Mouse (Mus musculus): ENCODE measurements around the gene Copg2. TPM values are rescaled to one million over a fixed set of nuclear protein-coding genes. Genes with fewer than 3 reads are reported as not detected.
"Not testable (repeated sequence)": the region's sequence is repeated elsewhere in the genome, so short reads cannot be mapped to it uniquely, and the experiment has no call there.

The Copg2 gene
- total RNA-seq, 2 experiments from 2014 or later = 37.7 to 42.7 TPM

GRCm38 (mm10) chr6:30849818-30850217 is 46.8 kb downstream of the Copg2 start:
- intact Hi-C loops (cut with DNase I) = no loop called here
- no peak for DNase-seq (ENCODE audit: low spot score)

DNA sequence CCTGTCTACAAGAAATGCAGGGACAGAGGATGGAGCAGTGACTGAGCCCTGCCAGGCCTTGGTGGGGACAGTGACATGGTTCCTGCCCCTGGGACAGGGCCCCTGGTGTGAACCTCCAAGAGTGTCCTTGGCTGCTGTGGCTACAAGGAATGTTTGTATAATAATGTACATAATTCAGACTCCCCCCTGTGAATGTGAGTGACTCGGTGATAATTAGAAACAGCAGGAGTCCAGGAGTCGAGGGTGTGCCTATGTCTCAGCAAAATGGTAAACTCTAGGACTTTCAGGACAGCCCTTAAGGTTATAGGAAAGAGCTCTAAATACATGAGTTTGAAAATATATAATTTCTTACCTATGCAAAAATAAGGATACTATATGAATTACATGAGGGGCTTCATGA is 64.4 kb downstream of the Copg2 start:
- no peak for DNase-seq (ENCODE audit: low spot score)
- intact Hi-C loops (cut with DNase I) = no loop called here

- intact Hi-C loops (cut with DNase I) = no loop called here
- no peak for DNase-seq (ENCODE audit: low spot score)
Observed at GRCm38 (mm10) chr6:30813626-30814025, 83.0 kb downstream of the Copg2 start.

DNA sequence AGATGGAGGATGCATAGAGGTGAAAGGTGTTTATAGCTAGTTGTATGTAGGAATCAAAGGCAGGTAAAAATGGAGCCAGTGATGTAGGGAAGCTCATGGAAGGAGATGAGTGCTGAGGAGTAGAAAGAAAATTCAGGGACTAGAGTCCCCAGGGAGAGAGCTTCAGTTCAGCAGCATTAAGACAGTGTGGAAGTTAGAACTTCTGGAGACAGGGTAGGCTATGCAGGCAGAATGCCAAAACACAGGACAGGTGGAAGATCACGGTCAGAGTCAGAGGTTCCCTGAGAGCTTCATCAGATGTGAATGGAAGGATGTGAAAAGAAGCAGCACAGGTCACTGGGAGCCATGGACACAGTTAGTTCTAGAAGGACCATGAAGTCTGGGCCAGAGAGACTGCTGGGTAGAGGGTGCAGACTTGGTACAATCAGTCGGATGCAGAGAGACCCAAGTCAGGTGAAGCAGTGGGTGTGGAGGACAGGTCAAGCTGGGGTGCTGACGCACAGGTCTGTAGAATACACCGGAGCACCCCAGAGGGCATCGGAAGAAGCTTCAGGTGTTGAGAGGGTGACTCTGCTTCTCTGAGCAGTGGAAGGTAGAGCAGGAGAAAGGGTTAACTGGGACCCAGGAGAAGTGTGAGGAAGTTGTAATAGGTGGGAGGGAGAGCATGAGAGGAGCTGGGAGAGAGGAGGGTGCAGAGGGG is 91.4 kb downstream of the Copg2 start:
- intact Hi-C loops (cut with DNase I) = no loop called here
- DNase-seq (ENCODE audit: low spot score) = peak; percentile 9

GRCm38 (mm10) chr6:30804389-30805052 is 92.1 kb downstream of the Copg2 start:
- intact Hi-C loops (cut with DNase I) = not testable (repeated sequence)

DNA sequence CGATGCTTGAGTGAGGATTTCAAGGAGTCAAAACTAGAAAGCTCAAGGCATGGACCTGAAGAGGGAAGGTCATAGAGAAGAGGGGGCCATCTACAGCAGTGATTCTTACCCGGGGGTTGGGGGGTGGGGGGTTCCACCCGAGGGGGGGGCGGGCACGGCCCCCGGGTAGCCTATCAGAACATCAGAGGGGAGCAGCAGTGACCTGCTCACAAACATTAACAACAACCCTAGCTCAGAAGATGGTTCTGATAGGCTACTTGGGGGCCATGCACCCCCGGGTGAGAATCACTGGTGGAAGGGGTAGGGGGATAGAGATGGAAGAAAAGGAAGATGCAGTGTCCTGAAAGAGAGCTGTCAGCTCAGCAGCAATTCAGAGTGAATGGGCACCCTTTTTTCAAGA is 93.7 kb downstream of the Copg2 start:
- intact Hi-C loops (cut with DNase I); DNase-seq (ENCODE audit: low spot score): not testable (repeated sequence)

More at GRCm38 (mm10) chr6:30804389-30805052, 92.1 kb downstream of the Copg2 start:
- peak; percentile 39 for DNase-seq (ENCODE audit: low spot score)

- no peak for DNase-seq (ENCODE audit: low spot score)
- intact Hi-C loops (cut with DNase I) = no loop called here
Observed at GRCm38 (mm10) chr6:30751209-30751608, 145.4 kb downstream of the Copg2 start.

GRCm38 (mm10) chr6:30750482-30750881 is 146.1 kb downstream of the Copg2 start:
- DNase-seq (ENCODE audit: low spot score) = no peak
- intact Hi-C loops (cut with DNase I) = no loop called here

GRCm38 (mm10) chr6:30749892-30750291 is 146.7 kb downstream of the Copg2 start:
- intact Hi-C loops (cut with DNase I) = no loop called here
- no peak for DNase-seq (ENCODE audit: low spot score)

DNA sequence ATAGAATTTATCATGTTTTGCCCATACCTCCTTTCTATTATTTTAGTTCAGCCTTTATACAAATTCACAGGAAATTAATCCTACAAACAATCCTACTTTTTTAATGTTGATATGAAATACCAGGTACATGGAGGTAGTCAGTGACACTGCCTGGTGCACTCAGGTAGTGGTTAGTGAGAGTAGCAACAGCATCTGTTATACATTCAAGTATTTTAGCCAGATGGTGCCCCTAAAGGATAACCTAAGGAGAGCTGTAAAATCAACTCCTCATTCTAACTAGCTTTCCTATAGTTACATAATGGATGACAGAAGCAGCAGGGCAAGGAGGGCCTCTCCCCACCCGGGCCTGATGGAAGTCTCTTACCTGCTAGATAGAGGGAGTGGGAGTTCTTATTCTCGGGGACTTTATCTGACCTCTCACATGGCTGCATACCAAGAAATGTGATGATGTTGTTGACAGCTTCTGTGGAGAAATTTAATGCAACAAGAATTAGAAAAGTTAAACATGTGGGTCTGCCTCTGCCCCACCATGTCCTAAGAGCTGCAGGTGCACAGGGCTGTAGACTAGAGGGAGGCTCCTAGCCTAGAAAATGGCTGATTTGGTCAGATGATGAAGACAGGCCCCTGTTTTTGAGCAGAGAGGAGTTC is 147.4 kb downstream of the Copg2 start:
- intact Hi-C loops (cut with DNase I) = no loop called here

GRCm38 (mm10) chr6:30748358-30748910 is 148.2 kb downstream of the Copg2 start:
- DNase-seq (ENCODE audit: low spot score) = no peak
- intact Hi-C loops (cut with DNase I) = no loop called here

More for the DNA sequence above, 147.4 kb downstream of the Copg2 start:
- no peak for DNase-seq (ENCODE audit: low spot score)

DNA sequence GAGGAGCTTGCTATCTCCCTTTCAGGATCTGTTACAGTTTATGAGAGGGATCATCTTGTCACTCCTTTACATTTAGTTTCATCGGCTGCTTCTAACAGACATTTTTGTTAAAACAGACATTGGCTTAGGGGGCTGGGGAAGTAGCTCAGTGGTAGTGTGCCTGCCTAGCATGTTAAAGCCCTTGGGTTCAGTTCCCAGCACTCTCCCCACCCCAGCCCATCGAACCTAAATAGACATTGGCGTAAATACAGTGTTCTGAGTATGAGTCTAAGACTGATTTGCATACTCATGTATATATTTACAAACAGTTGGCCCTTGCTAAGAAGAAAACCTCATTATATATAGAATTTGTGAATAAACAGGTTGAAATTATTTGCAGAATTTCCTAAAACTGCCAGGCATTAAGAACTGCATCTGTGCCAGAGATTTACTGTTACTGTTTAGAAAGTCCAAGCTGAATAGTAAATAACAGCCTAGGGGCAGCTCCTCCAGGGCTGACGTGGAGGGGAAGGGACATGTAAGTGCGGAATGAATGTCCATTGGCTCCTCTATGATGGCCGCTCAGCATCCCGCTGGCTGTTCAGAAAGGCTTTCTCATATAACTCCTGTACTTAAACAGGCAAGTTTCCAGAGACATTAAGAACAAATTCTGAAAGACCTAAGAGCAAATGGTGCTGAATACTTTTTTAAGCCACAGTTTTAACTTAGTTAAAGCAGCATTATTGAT is 148.8 kb downstream of the Copg2 start:
- intact Hi-C loops (cut with DNase I) = no loop called here

DNA sequence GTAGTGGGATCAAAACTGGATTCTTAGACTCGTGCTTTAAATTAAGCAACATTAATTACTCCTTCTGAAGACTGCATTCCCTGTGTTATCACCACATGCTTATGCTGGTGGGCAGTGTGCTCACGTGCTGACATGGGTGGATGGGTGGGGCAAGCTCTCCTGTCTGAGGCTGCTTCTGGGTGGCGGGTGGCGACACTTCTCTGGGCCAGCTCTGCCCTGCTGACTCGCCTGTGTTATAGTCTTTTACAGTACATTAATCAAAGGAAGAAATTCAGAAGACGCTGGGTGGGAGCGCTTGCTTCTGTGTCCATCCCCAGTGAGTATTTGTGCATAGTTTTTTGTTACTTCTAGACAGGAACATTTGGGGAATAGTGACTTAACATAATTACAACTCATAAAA is 151.0 kb downstream of the Copg2 start:
- intact Hi-C loops (cut with DNase I) = no loop called here
- DNase-seq (ENCODE audit: low spot score) = no peak

More for the DNA sequence above, 148.8 kb downstream of the Copg2 start:
- DNase-seq (ENCODE audit: low spot score) = no peak

DNA sequence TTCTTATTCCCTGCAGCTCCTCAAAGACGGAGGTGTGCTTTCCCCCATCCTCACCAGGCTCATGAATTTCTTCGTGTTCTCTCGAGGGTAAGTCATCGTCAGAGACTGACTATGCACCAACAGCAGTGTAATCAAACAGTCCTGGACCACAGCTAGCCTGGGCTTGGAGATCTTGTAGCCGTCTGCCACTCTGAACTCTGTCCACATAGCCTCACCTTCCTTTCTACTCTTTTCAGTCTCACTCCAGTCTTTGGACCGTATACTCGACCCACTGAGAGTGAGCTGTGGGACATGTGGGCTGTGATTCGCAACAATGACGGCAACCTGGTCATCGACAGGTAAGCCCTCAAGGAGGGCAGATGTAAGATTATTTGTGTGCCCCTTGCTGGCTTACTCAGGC is 151.7 kb downstream of the Copg2 start:
- intact Hi-C loops (cut with DNase I) = no loop called here
- DNase-seq (ENCODE audit: low spot score) = no peak

GRCm38 (mm10) chr6:30739177-30739747 is 157.3 kb downstream of the Copg2 start:
- intact Hi-C loops (cut with DNase I) = no loop called here
- DNase-seq (ENCODE audit: low spot score) = no peak

DNA sequence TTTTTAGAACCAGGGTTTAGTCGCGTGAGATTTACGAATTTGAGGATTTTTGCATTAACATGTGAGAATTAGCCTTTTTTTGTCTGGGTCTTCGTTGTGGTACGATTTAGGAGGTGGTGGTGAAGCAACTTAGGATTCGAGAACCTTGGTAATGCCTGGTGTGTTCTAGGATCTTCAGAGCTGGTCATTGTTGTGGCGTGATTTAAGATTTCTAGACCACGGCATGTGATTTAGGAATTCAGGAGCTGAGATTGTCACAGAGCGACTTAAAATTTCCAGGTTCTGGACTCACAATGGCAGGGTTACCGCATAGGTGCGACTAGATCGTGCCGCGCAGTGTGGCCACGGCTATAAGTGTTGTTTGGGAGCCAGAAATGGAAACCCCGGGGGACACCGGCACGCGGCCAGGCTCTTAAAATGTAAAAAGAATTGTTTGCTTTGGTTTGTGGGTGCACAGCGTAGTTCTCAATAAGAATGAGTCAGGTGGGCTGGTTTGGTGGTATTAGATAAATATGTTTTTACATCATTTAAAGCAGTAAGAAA is 158.1 kb downstream of the Copg2 start:
- intact Hi-C loops (cut with DNase I) = no loop called here
- DNase-seq (ENCODE audit: low spot score) = no peak

GRCm38 (mm10) chr6:30737548-30738463 is 158.8 kb downstream of the Copg2 start:
- peak; percentile 61 for DNase-seq (ENCODE audit: low spot score)
- intact Hi-C loops (cut with DNase I) = no loop called here

DNA sequence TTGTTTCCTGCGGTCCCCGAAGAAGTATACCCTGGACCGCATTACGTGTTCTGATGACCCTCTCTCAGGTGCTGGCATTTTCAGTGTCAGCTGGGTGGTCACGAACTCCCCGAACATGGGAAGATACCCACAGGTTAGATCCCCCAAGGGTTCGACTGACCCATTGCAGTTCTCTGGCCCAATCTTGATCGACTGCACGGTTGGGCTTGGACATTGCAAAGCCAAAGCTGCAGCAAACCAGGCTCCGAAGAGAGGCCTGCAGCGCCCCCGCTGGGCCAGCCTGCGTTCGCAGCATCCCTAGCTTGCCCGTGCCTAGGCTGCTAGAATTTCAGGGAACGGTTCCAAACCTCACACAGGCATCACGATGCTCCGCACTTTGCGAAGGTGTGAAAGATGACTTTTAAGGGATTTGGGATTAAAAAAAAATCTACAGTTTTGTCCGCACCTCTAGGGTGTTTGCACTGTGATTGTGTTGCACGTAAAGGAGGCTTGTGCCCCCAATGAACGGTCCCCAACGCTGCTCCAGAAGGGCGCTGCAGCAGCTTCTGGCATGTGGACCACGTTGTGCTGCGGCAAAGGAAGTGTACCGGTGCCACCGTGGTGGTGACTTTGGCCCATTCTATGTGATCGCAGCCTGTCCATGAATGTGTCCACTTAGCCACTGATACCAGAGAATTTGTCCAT is 159.6 kb downstream of the Copg2 start:
- peak; percentile 53 for DNase-seq (ENCODE audit: low spot score)
- intact Hi-C loops (cut with DNase I) = no loop called here
